13 mouse cellular contexts compared by ENCODE assay signal in the genomic region with DNA sequence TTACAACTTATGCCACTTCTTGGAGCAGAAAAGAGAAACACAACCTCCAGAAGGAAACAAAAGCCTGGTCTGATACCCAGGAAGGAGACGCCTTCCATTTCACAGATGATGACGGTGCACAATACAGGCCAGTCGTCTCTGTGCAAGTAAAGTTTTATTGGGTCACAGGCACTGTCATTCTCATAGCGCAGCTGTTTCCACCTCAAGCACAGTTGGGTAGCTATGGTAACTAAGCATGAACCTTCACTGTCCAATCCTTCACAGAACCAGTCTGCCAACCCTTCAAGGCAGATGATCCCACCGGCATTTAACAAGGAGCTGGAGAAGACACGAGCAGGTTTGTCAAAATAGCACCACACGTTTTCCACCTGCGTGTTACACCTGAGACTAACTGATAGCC. TPM values are rescaled to one million over a fixed set of nuclear protein-coding genes. Genes with fewer than 3 reads are reported as not detected.
DNase-seq lines count a peak whose midpoint lies in the region; ATAC-seq and TF ChIP-seq lines count a peak whose summit lies in the region.
"Had no signal": no experiment of that assay in that cellular context is flagged by ENCODE, and none has a peak within 500 bp of the region (broad histone marks: within the 10 kb centered on the region; RNA-seq: fewer than 3 reads in every experiment).

No protein-coding gene starts in this region.

- no peaks in the 10 kb centered on the region for H3K27me3 ChIP-seq in embryonic facial prominence, embryonic 14.5 days (replicated peaks; ENCODE audit: control insufficient read depth, insufficient read depth, low read length)
- no peaks in the 10 kb centered on the region for H3K27me3 ChIP-seq in hindbrain, postnatal 0 days (ENCODE audit: insufficient read depth, low read length)
- no peaks in the 10 kb centered on the region for H3K27me3 ChIP-seq in midbrain, embryonic 13.5 days
- H3K27me3 ChIP-seq: embryonic facial prominence, embryonic 13.5 days had no signal

- H3K9me3 ChIP-seq in embryonic facial prominence, embryonic 14.5 days (ENCODE audit: control insufficient read depth, low read length), result no peaks in the 10 kb centered on the region
- H3K9me3 ChIP-seq in hindbrain, postnatal 0 days (ENCODE audit: low read length), result no peaks in the 10 kb centered on the region
- no peaks in the 10 kb centered on the region for H3K9me3 ChIP-seq in midbrain, embryonic 13.5 days

- H3K9ac ChIP-seq in embryonic facial prominence, embryonic 14.5 days (ENCODE audit: low read depth, low read length), result no peak overlapping the region
- no peak overlapping the region for H3K9ac ChIP-seq in hindbrain, postnatal 0 days (replicated peaks; ENCODE audit: low read length)
- no peak overlapping the region for H3K9ac ChIP-seq in midbrain, embryonic 13.5 days (replicated peaks)
- H3K9ac ChIP-seq: embryonic facial prominence, embryonic 13.5 days had no signal

- peaks cover 17% of the 10 kb centered on the region for H3K4me1 ChIP-seq in embryonic facial prominence, embryonic 14.5 days (ENCODE audit: control insufficient read depth, insufficient read depth, low read length)
- peaks cover 12% of the 10 kb centered on the region for H3K4me1 ChIP-seq in hindbrain, postnatal 0 days (ENCODE audit: insufficient read depth, low read length)
- H3K4me1 ChIP-seq in midbrain, embryonic 13.5 days (replicated peaks), result peaks cover 80% of the 10 kb centered on the region

- TF ChIP-seq CTCF in layer of hippocampus, adult 2 months (conservative IDR thresholded peaks at IDR 0.05), result no peak
- TF ChIP-seq CTCF in hindbrain, postnatal 0 days (IDR thresholded peaks at IDR 0.05; ENCODE audit: low read depth), result no peak

- ATAC-seq in embryonic facial prominence, embryonic 14.5 days (ENCODE audit: low read depth), result peak; percentile 15; the same call in 1 of the 2 replicates
- ATAC-seq in hindbrain, postnatal 0 days, result peak; percentile 51; the same call in 1 of the 2 replicates
- ATAC-seq in midbrain, embryonic 13.5 days, result 0 out of 2 replicates have a peak, but pooled peaks have one; percentile 43

- 66% methylated on average over 8 of the region's 8 CpGs for WGBS in embryonic facial prominence, embryonic 14.5 days
- WGBS in hindbrain, postnatal 0 days, result 35% methylated on average over 8 of the region's 8 CpGs
- 46% methylated on average over 8 of the region's 8 CpGs for WGBS in midbrain, embryonic 13.5 days

- no peak overlapping the region for H3K4me2 ChIP-seq in embryonic facial prominence, embryonic 14.5 days (ENCODE audit: low read depth, low read length)
- H3K4me2 ChIP-seq in hindbrain, postnatal 0 days (ENCODE audit: low read depth, low read length), result no peak overlapping the region
- peak overlapping the region; percentile 11; the same call in 1 of the 2 replicates for H3K4me2 ChIP-seq in midbrain, embryonic 13.5 days (replicated peaks)
- H3K4me2 ChIP-seq: embryonic facial prominence, embryonic 13.5 days had no signal

- no peak for DNase-seq in layer of hippocampus, adult 2 months (ENCODE audit: low spot score in 2 of 2)
- DNase-seq in layer of hippocampus, postnatal 10 days (ENCODE audit: low spot score in 2 of 2), result no peak
- peak; percentile 58 for DNase-seq in embryonic facial prominence, embryonic 14.5 days (ENCODE audit: low spot score)
- no peak for DNase-seq in hindbrain, postnatal 0 days (ENCODE audit: low spot score)
- DNase-seq in kidney, adult 9 months, result no peak
- DNase-seq in urinary bladder, postnatal 25 days (ENCODE audit: low spot score), result no peak
- DNase-seq: cerebellum, postnatal 10 days; gastrocnemius, postnatal 10 days; heart, postnatal 10 days; kidney, adult 8-10 months; lung, adult 18-20 months had no signal

- no peak overlapping the region for H3K4me3 ChIP-seq in layer of hippocampus, adult 2 months
- no peak overlapping the region for H3K4me3 ChIP-seq in embryonic facial prominence, embryonic 14.5 days (ENCODE audit: low read depth, low read length)
- no peak overlapping the region for H3K4me3 ChIP-seq in hindbrain, postnatal 0 days (ENCODE audit: low read length)
- no peak overlapping the region for H3K4me3 ChIP-seq in midbrain, embryonic 13.5 days (replicated peaks)
- H3K4me3 ChIP-seq: embryonic facial prominence, embryonic 13.5 days had no signal

- peak overlapping the region; percentile 61 for H3K27ac ChIP-seq in layer of hippocampus, adult 2 months
- H3K27ac ChIP-seq in embryonic facial prominence, embryonic 14.5 days (replicated peaks; ENCODE audit: low read depth, low read length), result no peak overlapping the region
- H3K27ac ChIP-seq in hindbrain, postnatal 0 days, result no peak overlapping the region
- H3K27ac ChIP-seq in midbrain, embryonic 13.5 days, result peak overlapping the region; percentile 58; the same call in 1 of the 2 replicates
- H3K27ac ChIP-seq: embryonic facial prominence, embryonic 13.5 days had no signal

- H3K36me3 ChIP-seq in embryonic facial prominence, embryonic 14.5 days (ENCODE audit: control insufficient read depth, insufficient read depth, low read length), result peaks cover 8% of the 10 kb centered on the region; the same call in 1 of the 2 replicates
- no peaks in the 10 kb centered on the region for H3K36me3 ChIP-seq in hindbrain, postnatal 0 days (ENCODE audit: insufficient read depth, low read length)
- peaks cover 16% of the 10 kb centered on the region for H3K36me3 ChIP-seq in midbrain, embryonic 13.5 days

RNA-seq across cellular contexts. Expression of a gene that starts 16.2 kb away (rescaled TPM):
- total RNA-seq in layer of hippocampus, adult 2 months (2021), result 10 to 100 TPM; 74.3 to 74.9 TPM
- total RNA-seq in layer of hippocampus, postnatal 10 days (2021), result 10 to 100 TPM; 44.9 to 54.0 TPM
- polyA plus RNA-seq in embryonic facial prominence, embryonic 14.5 days (2014; fragmentation: Nextera tagmentation; extraction: Ambion mirVana), result 5.4 and 5.9 TPM in 2 replicates
- 42.4 and 53.2 TPM in 2 replicates for total RNA-seq in hindbrain, postnatal 0 days (2014; rRNA removed)
- 6.3 and 7.3 TPM in 2 replicates for polyA plus RNA-seq in hindbrain, postnatal 0 days (2015; fragmentation: Nextera tagmentation; extraction: Ambion mirVana)
- polyA plus RNA-seq in midbrain, embryonic 13.5 days (2015; fragmentation: Nextera tagmentation; extraction: Ambion mirVana), result 5.6 and 5.9 TPM in 2 replicates

Comparison
In these comparisons a context has a peak if more than half of its experiments do, and no peak if none do; other contexts are left out.
1. H3K27ac ChIP-seq: peak in layer of hippocampus, adult 2 months (single experiment) and midbrain, embryonic 13.5 days (single experiment); none in embryonic facial prominence, embryonic 14.5 days (single experiment) and hindbrain, postnatal 0 days (single experiment).
2. Peak in every context shown above with its lines, with median percentiles within 50 percentile points of each other: ATAC-seq.